Mouse (Mus musculus) CH12.LX (cell line): Measurements from ENCODE around the gene Tmem50b. TPM values are rescaled to one million over a fixed set of nuclear protein-coding genes. Genes with fewer than 3 reads are reported as not detected.
A peak's percentile ranks its signal among the peaks of the same experiment; 100 is the strongest.

Experiments used
- DNase-seq: peaks from one replicate; pipeline ENCODE4 v3.0.0-alpha.2; 2013; ENCODE audit errors: extremely low read depth
- H3K27ac ChIP-seq: 2 replicates; pipeline ENCODE4 v1.5.1; 2012; ENCODE audit warnings: low read depth, mild to moderate bottlenecking, control low read depth, moderate library complexity; ENCODE audit not compliant: insufficient read depth
- H3K27me3 ChIP-seq: replicated peaks from 2 replicates; pipeline ENCODE3; 2012; ENCODE audit warnings: inconsistent platforms
- H3K36me3 ChIP-seq, 2 experiments: replicated peaks in 1 of 2; 2 replicates each; pipeline versions ENCODE3 to v1.6.1; 2012; ENCODE audit warnings: inconsistent platforms in 1 of 2, low read length in 1 of 2, mild to moderate bottlenecking in 1 of 2, mixed read lengths in 1 of 2, moderate library complexity in 1 of 2; ENCODE audit not compliant: control insufficient read depth in 1 of 2, insufficient read depth in 1 of 2
- H3K4me1 ChIP-seq, 2 experiments: 2 replicates each; pipeline ENCODE4 v1.6.1; 2012; ENCODE audit warnings: inconsistent platforms in 1 of 2, moderate library complexity in 1 of 2; ENCODE audit not compliant: insufficient read depth in 2 of 2, control insufficient read depth in 1 of 2
- H3K4me2 ChIP-seq: 2 replicates; pipeline ENCODE4 v1.6.1; 2012; ENCODE audit warnings: low read depth, mild to moderate bottlenecking, control low read depth; ENCODE audit not compliant: poor library complexity, insufficient read depth, severe bottlenecking
- H3K4me3 ChIP-seq, 3 experiments: fragments of 150-350 bp in 1 of 3; sonication (generic) in 1 of 3; replicated peaks in 1 of 3; 2 replicates each; pipeline versions ENCODE3 to v1.5.1; 2011 to 2012; ENCODE audit warnings: low read depth in 2 of 3, low read length in 2 of 3, mild to moderate bottlenecking in 2 of 3, moderate library complexity in 2 of 3, control low read depth in 1 of 3, improper control_type of control experiment in 1 of 3, inconsistent platforms in 1 of 3, mixed read lengths in 1 of 3; ENCODE audit not compliant: poor library complexity in 1 of 3
- H3K79me2 ChIP-seq: replicated peaks from 2 replicates; pipeline ENCODE4 v1.6.1; 2012; ENCODE audit warnings: mild to moderate bottlenecking, moderate library complexity; ENCODE audit not compliant: control insufficient read depth, poor library complexity, insufficient read depth, severe bottlenecking; ENCODE audit errors: extremely low read depth
- H3K9ac ChIP-seq: 2 replicates; pipeline ENCODE4 v1.6.1; 2012; ENCODE audit warnings: low read depth, mild to moderate bottlenecking, control low read depth, moderate library complexity; ENCODE audit not compliant: insufficient read depth
- H3K9me3 ChIP-seq: replicated peaks from 2 replicates; pipeline ENCODE3; 2012; ENCODE audit warnings: low read length, inconsistent platforms, mixed read lengths
- CHD1 ChIP-seq: IDR thresholded peaks from 2 replicates; pipeline ENCODE4 v1.6.1; 2012; ENCODE audit warnings: low read depth, low read length, improper control_type of control experiment, inconsistent platforms
- ELF1 ChIP-seq: IDR thresholded peaks from 2 replicates; pipeline ENCODE4 v1.6.1; 2014; ENCODE audit warnings: low read depth, mild to moderate bottlenecking, inconsistent platforms, low read length, improper control_type of control experiment
- GABPA ChIP-seq: IDR thresholded peaks from 2 replicates; pipeline ENCODE4 v1.6.1; 2012; ENCODE audit warnings: low read depth, low read length, improper control_type of control experiment, inconsistent platforms; ENCODE audit not compliant: insufficient replicate concordance
- IRF4 ChIP-seq: IDR thresholded peaks from 2 replicates; pipeline ENCODE4 v1.6.1; 2014; ENCODE audit warnings: low read depth, mild to moderate bottlenecking, inconsistent platforms, low read length, improper control_type of control experiment
- MAFK ChIP-seq: IDR thresholded peaks from 2 replicates; pipeline ENCODE4 v1.6.1; 2011; ENCODE audit warnings: low read length, improper control_type of control experiment; ENCODE audit not compliant: insufficient replicate concordance
- MAX ChIP-seq: IDR thresholded peaks from 2 replicates; pipeline ENCODE4 v1.6.1; 2011; ENCODE audit warnings: low read length, improper control_type of control experiment
- NRF1 ChIP-seq: IDR thresholded peaks from 2 replicates; pipeline ENCODE4 v1.6.1; 2014; ENCODE audit warnings: low read depth, mild to moderate bottlenecking, inconsistent platforms, low read length, improper control_type of control experiment, moderate library complexity
- RAD21 ChIP-seq: IDR thresholded peaks from 2 replicates; pipeline ENCODE4 v1.6.1; 2011; ENCODE audit warnings: low read depth, mild to moderate bottlenecking, low read length, improper control_type of control experiment, moderate library complexity
- RCOR1 ChIP-seq: conservative IDR thresholded peaks from 2 replicates; pipeline ENCODE4 v1.6.1; 2012; ENCODE audit warnings: low read depth, mild to moderate bottlenecking, inconsistent platforms, low read length, improper control_type of control experiment
- TCF12 ChIP-seq: IDR thresholded peaks from 2 replicates; pipeline ENCODE4 v1.6.1; 2014; ENCODE audit warnings: low read depth, mild to moderate bottlenecking, inconsistent platforms, low read length, improper control_type of control experiment
- USF1 ChIP-seq: IDR thresholded peaks from 2 replicates; pipeline ENCODE4 v1.6.1; 2014; ENCODE audit warnings: low read depth, mild to moderate bottlenecking, inconsistent platforms, low read length, improper control_type of control experiment
- ZNF384 ChIP-seq: IDR thresholded peaks from 2 replicates; pipeline ENCODE4 v1.6.1; 2012; ENCODE audit warnings: low read depth, low read length, improper control_type of control experiment, inconsistent platforms
- dilution Hi-C: fragments of 300-500 bp; cut with MboI; formaldehyde crosslinking; loops from 2 replicates; pipeline ENCODE4 v1.14.3; 2020; ENCODE audit warnings: low sequenced_read_pairs; ENCODE audit not compliant: extremely low pct_unique_long_range_greater_than_20kb, extremely low pct_ligation_motif_present
- in situ Hi-C: fragments of 300-500 bp; cut with MboI; formaldehyde crosslinking; loops from 3 replicates; pipeline ENCODE4 v1.14.3; 2019; ENCODE audit warnings: low sequenced_read_pairs, low pct_ligation_motif_present, low pct_unique_long_range_greater_than_20kb, mixed read lengths
- polyA plus RNA-seq: library from polyadenylated mRNA; unstranded; fragments of >175 nt; gene quantifications from 2 replicates; pipeline ENCODE4 v1.2.1, GENCODE M21; 2012; ENCODE audit warnings: low read depth; ENCODE audit not compliant: insufficient read length
- total RNA-seq, 2 experiments: library from RNA; depleted of rRNA; stranded (reverse); fragments of 300-350 nt in 1 of 2; fragments of >200 nt in 1 of 2; gene quantifications; 2 replicates each; pipeline ENCODE4 v1.2.3; 2012 to 2014

The Tmem50b gene
- total and polyA plus RNA-seq, 3 experiments = 6.1 to 15.9 (median 12.7) TPM

DNA sequence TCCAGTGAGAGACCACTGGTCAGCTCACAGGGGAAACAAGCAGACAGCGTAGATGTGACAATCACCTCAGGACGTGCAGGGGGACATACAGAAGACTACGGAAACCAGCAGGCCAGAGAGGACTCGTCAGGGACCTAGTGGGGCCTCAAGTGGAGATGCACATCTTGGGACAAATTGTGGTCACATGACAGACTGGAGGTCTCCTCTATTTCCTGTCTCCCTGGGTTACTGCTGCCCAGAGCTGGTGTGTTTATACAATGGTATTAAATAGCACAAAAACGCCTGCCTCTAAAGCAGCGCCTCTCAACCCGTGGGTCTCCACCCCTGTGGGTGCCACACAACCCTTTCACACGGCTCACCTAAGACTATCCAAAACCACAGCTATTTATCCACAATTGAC, 5.4 kb downstream of the Tmem50b start:
- Histone ChIP-seq H3K79me2 (no peaks in the 10 kb centered on the region), H3K9ac (no peak overlapping the region), H3K4me3 (no peak overlapping the region)
- dilution Hi-C loops = no loop called here
- TF ChIP-seq CHD1 = no peak
- TF ChIP-seq MAX = no peak
- no peak for TF ChIP-seq RAD21
- TF ChIP-seq IRF4 = no peak
- TF ChIP-seq, all 38 proteins: peak for 0
- no peak overlapping the region for H3K4me2 ChIP-seq
- in situ Hi-C loops = loop anchor here (10.0 kb wide), 1 partner anchor 227 kb away; no protein-coding TSS in a partner anchor
- DNase-seq = no peak
- no peaks in the 10 kb centered on the region for H3K27me3 ChIP-seq
- no peaks in the 10 kb centered on the region for H3K9me3 ChIP-seq
- H3K4me1 ChIP-seq = peaks cover 6 to 29% of the 10 kb centered on the region in 2 experiments; a peak in 3 of 4 replicates
- no peak overlapping the region for H3K27ac ChIP-seq
- H3K36me3 ChIP-seq = peaks cover 0 to 26% of the 10 kb centered on the region in 2 experiments

DNA sequence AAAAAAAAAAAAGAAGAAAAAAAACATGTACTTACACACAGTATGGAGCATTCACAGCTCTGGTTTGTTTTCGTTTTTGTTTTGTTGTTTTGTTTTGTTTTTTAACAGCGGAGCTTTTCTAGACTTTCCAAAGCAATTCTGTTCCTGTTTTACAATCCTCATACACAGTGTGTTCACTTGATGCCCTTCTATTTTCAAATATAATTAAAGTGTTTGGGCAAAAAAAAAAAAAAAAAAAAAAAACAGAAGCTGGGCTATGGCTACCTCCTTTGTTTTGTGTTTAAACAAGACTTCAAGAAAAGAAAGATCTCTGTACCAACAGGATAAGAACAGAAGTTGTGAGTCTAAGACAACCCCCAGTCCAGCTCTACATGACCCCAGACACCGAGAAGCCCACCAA, 8.9 kb downstream of the Tmem50b start:
- in situ Hi-C loops = no loop called here
- H3K27ac ChIP-seq = no peak overlapping the region
- H3K79me2 ChIP-seq = no peaks in the 10 kb centered on the region
- H3K9ac ChIP-seq = no peak overlapping the region
- no peaks in the 10 kb centered on the region for H3K27me3 ChIP-seq
- H3K4me3 ChIP-seq = no peak overlapping the region
- no peaks in the 10 kb centered on the region for H3K9me3 ChIP-seq
- peaks cover 2 to 15% of the 10 kb centered on the region in 2 experiments; a peak in 3 of 4 replicates for H3K4me1 ChIP-seq
- no peak for DNase-seq
- dilution Hi-C loops = no loop called here
- no peak overlapping the region for H3K4me2 ChIP-seq
- H3K36me3 ChIP-seq = peaks cover 3 to 44% of the 10 kb centered on the region in 2 experiments
- peak; percentile 62 for TF ChIP-seq ZNF384
- TF ChIP-seq TCF12 = no peak
- TF ChIP-seq GABPA = no peak
- no peak for TF ChIP-seq ELF1

DNA sequence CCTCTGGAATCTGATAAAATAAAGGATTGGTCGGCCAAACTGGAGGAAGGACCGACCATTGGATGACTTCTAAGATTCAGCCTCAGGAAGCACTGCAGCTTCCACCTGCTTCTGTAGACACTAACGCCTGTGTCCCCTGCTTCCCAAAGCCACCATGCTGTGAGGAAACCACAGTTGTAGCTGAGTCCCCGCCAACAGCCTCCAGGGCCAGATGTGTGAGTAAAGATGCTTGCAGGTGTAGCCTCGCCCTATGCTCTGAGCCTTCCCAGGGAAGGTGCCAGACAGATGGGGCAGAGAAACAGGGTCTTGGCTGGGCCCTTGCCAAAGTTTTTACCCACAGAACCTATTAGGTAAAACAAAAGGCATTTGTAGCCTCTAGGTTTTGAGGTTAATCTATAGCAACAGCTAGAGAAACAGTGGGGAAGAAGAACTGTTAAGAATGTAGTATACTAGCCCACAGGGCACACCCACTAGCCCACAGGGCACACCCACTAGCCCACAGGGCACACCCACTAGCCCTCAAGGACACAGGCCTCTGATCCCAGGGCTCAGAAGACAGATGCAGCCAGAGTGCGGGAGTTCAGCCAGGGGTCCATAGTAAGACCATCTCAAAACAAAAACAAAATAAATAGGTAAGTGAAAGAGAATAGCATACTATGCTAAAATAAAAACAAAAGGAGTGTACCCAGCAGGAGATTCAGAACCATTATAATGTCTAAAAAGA, 9.7 kb downstream of the Tmem50b start:
- DNase-seq = no peak

More for the DNA sequence above, 9.7 kb downstream of the Tmem50b start:
- H3K79me2 ChIP-seq = no peaks in the 10 kb centered on the region
- no peak overlapping the region for H3K27ac ChIP-seq
- H3K4me2 ChIP-seq = no peak overlapping the region
- peaks cover 2 to 12% of the 10 kb centered on the region in 2 experiments; a peak in 3 of 4 replicates for H3K4me1 ChIP-seq
- H3K4me3 ChIP-seq = no peak overlapping the region
- H3K9ac ChIP-seq = no peak overlapping the region
- no peak for TF ChIP-seq IRF4
- no peak for TF ChIP-seq USF1
- no peak for TF ChIP-seq NRF1
- TF ChIP-seq MAFK = no peak
- TF ChIP-seq RCOR1 = no peak
- dilution Hi-C loops (no loop called here), in situ Hi-C loops (no loop called here)
- no peaks in the 10 kb centered on the region for H3K27me3 ChIP-seq
- no peaks in the 10 kb centered on the region for H3K9me3 ChIP-seq
- peaks cover 3 to 44% of the 10 kb centered on the region in 2 experiments for H3K36me3 ChIP-seq
